Mouse (Mus musculus): ENCODE measurements around the gene Cuedc1. TPM values are rescaled to one million over a fixed set of nuclear protein-coding genes. Genes with fewer than 3 reads are reported as not detected.

The Cuedc1 gene
- total and polyA plus RNA-seq, 3 experiments: 1.0 to 4.8 TPM; not detected in 1

- H3K4me1 ChIP-seq (ENCODE audit: control insufficient read depth in 1 of 2, insufficient read depth in 2 of 2, low read length in 2 of 2): peaks cover 2 to 28% of the 10 kb centered on the region in 2 experiments; a peak in 3 of 4 replicates
- H3K9ac ChIP-seq (ENCODE audit: control insufficient read depth, low read depth, low read length, poor library complexity, severe bottlenecking): no peak overlapping the region
- no peak for DNase-seq (ENCODE audit: low read depth, low spot score)
- H3K27me3 ChIP-seq (ENCODE audit: control insufficient read depth in 1 of 2, insufficient read depth in 2 of 2, low read length in 2 of 2): no peaks in the 10 kb centered on the region
- TF ChIP-seq MEF2A (IDR thresholded peaks at IDR 0.05; ENCODE audit: extremely low read depth, insufficient replicate concordance, low read depth, low read length, poor library complexity, severe bottlenecking) (no peak), CTCF (IDR thresholded peaks at IDR 0.05 in 2 of 3, conservative IDR thresholded peaks at IDR 0.05 in 1 of 3; ENCODE audit: control insufficient read depth in 1 of 3, insufficient read depth in 1 of 3, low read depth in 2 of 3, low read length in 3 of 3, poor library complexity in 1 of 3, severe bottlenecking in 1 of 3) (no peak), ZMIZ1 (IDR thresholded peaks at IDR 0.05; ENCODE audit: low read depth, low read length) (no peak), ZKSCAN1 (IDR thresholded peaks at IDR 0.05; ENCODE audit: low read depth, low read length) (no peak), EP300 (IDR thresholded peaks at IDR 0.05; ENCODE audit: low read depth in 1 of 2, low read length in 2 of 2) (no peak), UBTF (IDR thresholded peaks at IDR 0.05; ENCODE audit: borderline replicate concordance, insufficient read depth, low read depth, low read length) (no peak), RCOR1 (IDR thresholded peaks at IDR 0.05; ENCODE audit: low read depth, low read length) (no peak), SIN3A (IDR thresholded peaks at IDR 0.05; ENCODE audit: low read length) (no peak), KAT2A (conservative IDR thresholded peaks at IDR 0.05; ENCODE audit: low read depth, low read length) (no peak), MYB (IDR thresholded peaks at IDR 0.05; ENCODE audit: low read depth, low read length) (no peak), JUND (IDR thresholded peaks at IDR 0.05; ENCODE audit: low read depth, low read length) (no peak), MAZ (IDR thresholded peaks at IDR 0.05; ENCODE audit: low read depth, low read length) (no peak), ETS1 (IDR thresholded peaks at IDR 0.05; ENCODE audit: low read depth, low read length) (no peak), CHD2 (IDR thresholded peaks at IDR 0.05; ENCODE audit: low read length) (no peak), SMC3 (IDR thresholded peaks at IDR 0.05; ENCODE audit: low read depth, low read length) (no peak), TAL1 (IDR thresholded peaks at IDR 0.05; ENCODE audit: low read length) (no peak), E2F4 (IDR thresholded peaks at IDR 0.05; ENCODE audit: borderline replicate concordance, low read depth, low read length) (no peak), MAFK (IDR thresholded peaks at IDR 0.05; ENCODE audit: borderline replicate concordance, low read depth, low read length) (no peak), POLR2AphosphoS2 (IDR thresholded peaks at IDR 0.05; ENCODE audit: low read length) (no peak)
- H3K27ac ChIP-seq (ENCODE audit: control insufficient read depth, low read depth, low read length): no peak overlapping the region
- no peaks in the 10 kb centered on the region for H3K9me3 ChIP-seq (replicated peaks; ENCODE audit: insufficient read depth, low read length)
- H3K4me3 ChIP-seq (ENCODE audit: control insufficient read depth in 1 of 2, insufficient read depth in 1 of 2, low read depth in 2 of 2, low read length in 2 of 2): no peak overlapping the region
- H3K79me2 ChIP-seq (ENCODE audit: control insufficient read depth, insufficient read depth, low read length, poor library complexity): no peaks in the 10 kb centered on the region
- peaks cover 0 to 19% of the 10 kb centered on the region in 2 experiments; a peak in 2 of 4 replicates for H3K36me3 ChIP-seq (ENCODE audit: control insufficient read depth in 1 of 2, insufficient read depth in 2 of 2, low read length in 2 of 2)
Observed at GRCm38 (mm10) chr11:88106292-88106554, 8.4 kb downstream of the Cuedc1 start.

- peaks cover 2 to 28% of the 10 kb centered on the region in 2 experiments; a peak in 3 of 4 replicates for H3K4me1 ChIP-seq (ENCODE audit: control insufficient read depth in 1 of 2, insufficient read depth in 2 of 2, low read length in 2 of 2)
- no peak for DNase-seq (ENCODE audit: low read depth, low spot score)
- H3K27me3 ChIP-seq (ENCODE audit: control insufficient read depth in 1 of 2, insufficient read depth in 2 of 2, low read length in 2 of 2): no peaks in the 10 kb centered on the region; a peak in 1 of 4 replicates
- no peak overlapping the region for H3K4me3 ChIP-seq (ENCODE audit: control insufficient read depth in 1 of 2, insufficient read depth in 1 of 2, low read depth in 2 of 2, low read length in 2 of 2)
- no peaks in the 10 kb centered on the region for H3K9me3 ChIP-seq (replicated peaks; ENCODE audit: insufficient read depth, low read length)
- no peaks in the 10 kb centered on the region for H3K79me2 ChIP-seq (ENCODE audit: control insufficient read depth, insufficient read depth, low read length, poor library complexity)
- no peak overlapping the region for H3K9ac ChIP-seq (ENCODE audit: control insufficient read depth, low read depth, low read length, poor library complexity, severe bottlenecking)
- TF ChIP-seq ZC3H11A (IDR thresholded peaks at IDR 0.05; ENCODE audit: low read depth, low read length) (no peak), EP300 (IDR thresholded peaks at IDR 0.05; ENCODE audit: low read depth in 1 of 2, low read length in 2 of 2) (no peak), CTCF (IDR thresholded peaks at IDR 0.05 in 2 of 3, conservative IDR thresholded peaks at IDR 0.05 in 1 of 3; ENCODE audit: control insufficient read depth in 1 of 3, insufficient read depth in 1 of 3, low read depth in 2 of 3, low read length in 3 of 3, poor library complexity in 1 of 3, severe bottlenecking in 1 of 3) (no peak), MYB (IDR thresholded peaks at IDR 0.05; ENCODE audit: low read depth, low read length) (no peak), ZNF384 (IDR thresholded peaks at IDR 0.05; ENCODE audit: low read depth, low read length) (no peak), HCFC1 (IDR thresholded peaks at IDR 0.05; ENCODE audit: low read depth, low read length) (no peak)
- H3K36me3 ChIP-seq (ENCODE audit: control insufficient read depth in 1 of 2, insufficient read depth in 2 of 2, low read length in 2 of 2): peaks cover 0 to 19% of the 10 kb centered on the region in 2 experiments; a peak in 2 of 4 replicates
- H3K27ac ChIP-seq (ENCODE audit: control insufficient read depth, low read depth, low read length): no peak overlapping the region
Observed at GRCm38 (mm10) chr11:88107365-88107764, 9.5 kb downstream of the Cuedc1 start.

Measured in MEL (cell line).